Mouse (Mus musculus) CD8-positive naive resting alpha-beta T cell, adult 57 days (primary cell): ENCODE results near the gene Ocrl. TPM values are rescaled to one million over a fixed set of nuclear protein-coding genes. Genes with fewer than 3 reads are reported as not detected.

Experiments used
- total RNA-seq: library from RNA; stranded (reverse); gene quantifications from one replicate; pipeline ENCODE4 v1.2.4, GENCODE M21; 2023

Ocrl gene
- 12.1 TPM for total RNA-seq

DNA sequence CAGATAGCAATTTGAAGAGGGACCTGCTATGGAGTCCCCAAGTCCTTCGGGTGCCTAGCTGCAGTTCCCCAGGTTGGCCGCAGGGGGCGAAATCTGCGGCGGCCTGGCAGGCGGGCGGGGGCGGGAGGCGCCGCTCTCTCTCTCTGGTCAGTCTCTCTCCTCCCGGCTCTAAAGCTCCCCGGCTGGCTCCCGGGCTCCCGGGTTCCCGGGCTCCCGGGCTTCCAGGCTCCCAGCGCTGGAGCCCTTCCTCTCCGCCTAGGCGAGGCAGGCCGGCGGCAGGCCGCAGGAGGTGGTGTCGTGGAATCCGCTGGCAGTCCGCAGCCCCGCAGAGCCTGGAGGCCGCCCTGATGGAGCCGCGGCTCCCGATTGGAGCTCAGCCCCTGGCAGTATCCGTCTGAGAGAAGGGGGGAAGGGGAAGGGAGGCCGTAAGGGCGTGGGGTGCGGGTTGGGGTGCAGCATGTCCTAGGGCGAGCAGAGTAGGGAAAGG is at the start of gene Ocrl:
Gene Ocrl, plus strand, starts transcription at position 82 of the 487 bp plus-strand sequence.

DNA sequence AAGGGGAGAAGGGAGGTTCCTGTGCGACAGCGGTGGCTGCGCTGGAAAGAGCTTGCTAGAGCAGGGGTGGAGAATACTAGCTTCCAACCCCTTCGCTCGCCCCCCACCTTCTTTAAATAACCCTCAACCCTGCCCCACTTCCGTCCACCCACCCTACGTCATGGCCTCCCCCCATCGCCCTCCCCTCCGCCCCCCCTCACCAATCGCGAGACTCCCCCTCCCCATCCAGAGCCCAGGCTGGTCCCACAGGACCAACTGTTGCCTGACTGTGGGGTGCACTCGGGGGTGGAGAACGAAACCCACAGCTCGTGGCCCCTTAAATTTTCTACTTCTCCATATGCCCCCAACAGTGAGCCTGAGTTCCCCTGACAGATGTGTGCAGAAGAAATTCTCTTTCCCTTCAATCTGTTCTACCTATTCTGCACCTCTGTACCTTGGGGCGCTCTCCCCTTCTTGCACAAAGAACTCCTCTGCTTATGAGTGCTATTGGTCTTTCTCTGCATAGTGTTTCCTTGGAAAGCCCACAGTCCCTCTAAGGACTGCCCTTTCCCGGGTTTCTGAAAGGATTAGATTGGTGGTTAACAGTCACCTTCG is 19.7 kb upstream of the Ocrl start, which contains the start of gene Smarca1:
Gene Smarca1, minus strand, starts transcription at position 544 of the 594 bp plus-strand sequence.

Other genes starting within 250 kb of the Ocrl start
- gene Smarca1, start 19.4 kb upstream of the Ocrl start, total RNA-seq: not detected
- 0.28 TPM for gene Apln, start 122.5 kb downstream of the Ocrl start, total RNA-seq
- not detected for gene Xpnpep2, start 196.3 kb downstream of the Ocrl start, total RNA-seq
- 185 TPM for gene Sash3, start 234.0 kb downstream of the Ocrl start, total RNA-seq